Mouse (Mus musculus) T-helper 2 cell (primary cell): Measurements from ENCODE around the gene Snx30.

ENCODE experiments used
- in situ Hi-C: fragments of 300-600 bp; cut with MboI, MseI; formaldehyde crosslinking; loops from one replicate; pipeline ENCODE4 v1.15.1; 2025; ENCODE audit warnings: high pct_unique_total_duplicates

The Snx30 gene

DNA sequence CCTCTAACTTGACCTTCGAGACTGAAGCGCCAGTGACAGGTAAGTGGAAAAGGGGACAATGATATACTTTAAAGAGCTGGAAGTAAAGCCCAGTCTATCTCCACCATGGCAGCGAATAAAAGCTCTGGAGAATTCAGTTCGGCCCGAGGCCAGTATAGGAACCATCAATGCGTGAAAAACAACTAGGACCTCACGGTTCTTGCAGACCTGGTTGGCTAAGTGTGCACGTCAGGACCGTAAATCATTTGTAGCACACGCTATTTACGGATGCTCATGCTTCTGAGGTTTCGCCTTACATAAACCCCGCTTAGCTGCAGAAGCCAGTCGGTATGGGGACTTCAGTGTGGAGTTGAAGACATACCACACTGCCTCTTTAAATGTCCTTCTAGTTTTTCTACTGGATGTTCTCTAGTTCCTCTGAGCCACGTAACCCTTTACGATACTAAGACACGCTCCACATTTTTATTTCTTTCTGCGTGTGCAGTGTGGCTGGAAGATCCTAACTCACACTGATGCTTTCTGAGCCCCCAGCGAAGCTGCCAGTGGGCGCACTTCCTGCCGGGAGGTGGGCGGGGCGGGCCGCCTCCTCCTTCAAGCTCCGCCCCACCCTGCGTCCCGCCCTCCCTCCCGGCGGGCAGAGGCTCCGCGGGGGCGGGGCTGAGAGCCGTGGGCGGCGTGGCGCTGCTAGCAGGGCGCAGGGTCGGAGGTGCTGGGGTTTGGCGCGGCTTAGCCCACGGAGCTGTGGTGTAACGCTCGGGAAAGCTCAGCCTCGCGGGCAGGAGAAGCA is at the start of gene Snx30:
Snx30 (plus strand) TSS at position 660 of the 787 bp plus-strand sequence.
- in situ Hi-C loops, result no loop called here

DNA sequence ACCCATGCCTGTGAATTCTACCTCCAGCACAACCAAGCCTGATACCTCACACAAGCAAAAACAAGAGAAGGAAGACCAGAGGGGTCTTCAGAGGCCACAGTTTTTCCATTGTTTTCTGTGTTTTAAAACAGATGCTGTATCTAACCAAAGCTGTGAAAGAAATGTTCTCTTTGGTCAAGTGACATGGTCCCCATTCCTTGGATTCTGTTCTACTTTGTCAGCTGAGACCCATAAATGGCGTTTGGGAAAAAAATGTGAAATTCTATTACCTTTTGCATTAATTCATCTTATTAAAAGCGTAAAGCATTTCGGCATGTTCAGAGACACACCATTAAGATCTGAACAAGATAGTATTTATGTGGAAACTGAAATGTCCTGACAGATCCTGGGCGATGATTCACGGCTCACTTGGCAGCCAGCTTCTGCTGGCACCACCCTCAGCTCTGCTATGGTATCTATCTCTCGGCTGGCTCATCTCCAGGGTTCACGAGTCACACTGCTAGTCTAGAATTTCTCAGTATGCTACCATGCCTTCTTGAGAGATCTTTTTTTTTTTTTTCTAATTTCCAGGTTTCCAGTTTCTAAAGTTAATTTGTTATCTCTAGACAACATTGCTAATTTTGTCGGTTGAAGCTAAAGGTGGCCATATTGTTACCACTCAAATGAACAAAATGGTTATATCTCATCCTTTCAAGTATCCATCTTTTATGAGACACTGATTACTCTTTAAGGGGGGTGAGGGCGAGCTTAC is 49.1 kb upstream of the Snx30 start:
- in situ Hi-C loops, result no loop called here

DNA sequence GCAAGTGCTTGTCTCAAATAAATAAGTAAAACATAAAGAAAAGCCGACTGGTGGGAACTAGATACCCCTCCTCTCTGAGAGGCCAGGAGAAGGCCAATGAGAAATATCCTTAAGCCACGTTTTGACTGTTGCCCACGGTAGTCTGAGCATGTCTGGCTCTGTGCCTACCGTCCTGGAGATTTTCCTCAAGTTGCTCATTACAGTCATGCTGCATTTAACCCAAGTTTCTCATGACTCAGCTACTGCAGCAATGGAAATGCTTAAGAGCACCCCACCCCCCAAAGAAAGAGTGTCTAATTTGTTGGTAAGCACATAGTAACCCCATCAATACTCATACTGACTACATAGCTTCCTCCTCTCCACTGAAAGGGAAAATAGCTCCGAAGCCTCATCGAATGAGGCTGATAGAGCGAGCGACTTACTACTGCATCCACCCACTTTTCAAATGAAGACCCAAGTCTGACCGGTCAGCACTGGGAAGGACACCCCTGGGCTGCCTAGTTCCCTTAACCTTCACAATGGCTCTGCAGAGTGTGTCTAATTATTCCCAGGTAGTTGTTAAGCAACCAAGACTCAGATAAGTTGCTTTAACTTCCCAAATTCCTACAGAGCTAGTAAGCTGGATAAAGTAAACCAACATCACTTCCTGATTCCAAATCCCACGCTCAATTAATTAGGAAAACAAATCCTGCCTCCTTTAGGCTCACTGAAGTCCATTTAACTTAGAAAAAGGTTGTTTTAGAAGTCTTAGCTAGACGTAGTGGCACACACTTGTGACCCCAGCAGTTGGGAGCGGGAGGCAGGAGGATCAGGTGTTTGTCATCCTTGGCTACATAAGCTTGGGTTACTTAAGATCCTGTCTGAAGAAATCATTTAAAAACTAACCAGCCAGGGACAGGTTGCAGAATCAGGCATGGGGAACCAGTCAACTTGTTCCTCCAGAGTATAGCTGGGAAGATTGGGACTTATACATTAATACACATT is 47.9 kb upstream of the Snx30 start:
- in situ Hi-C loops, result no loop called here

DNA sequence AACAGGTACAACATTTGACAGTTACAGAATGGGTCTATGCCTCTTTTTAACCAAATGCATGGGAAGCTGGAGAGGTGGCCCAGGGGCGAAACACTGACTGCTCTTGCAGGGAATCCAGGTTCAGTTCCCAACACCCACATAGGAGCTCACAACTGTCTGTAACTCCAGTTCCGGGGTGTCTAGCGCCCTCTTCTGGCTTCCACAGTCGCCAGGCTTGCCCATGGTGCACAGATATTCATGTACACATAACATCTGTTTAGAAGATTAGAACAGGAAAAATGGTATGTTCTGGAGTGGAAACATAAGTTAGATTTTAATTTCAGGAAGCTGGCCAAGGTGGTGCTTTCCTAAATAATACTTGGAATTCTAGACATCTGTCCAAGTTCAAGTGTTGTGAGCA is 45.6 kb upstream of the Snx30 start:
- in situ Hi-C loops, result loop anchor here (10.0 kb wide), 1 partner anchor 155 kb away; no protein-coding TSS in a partner anchor

DNA sequence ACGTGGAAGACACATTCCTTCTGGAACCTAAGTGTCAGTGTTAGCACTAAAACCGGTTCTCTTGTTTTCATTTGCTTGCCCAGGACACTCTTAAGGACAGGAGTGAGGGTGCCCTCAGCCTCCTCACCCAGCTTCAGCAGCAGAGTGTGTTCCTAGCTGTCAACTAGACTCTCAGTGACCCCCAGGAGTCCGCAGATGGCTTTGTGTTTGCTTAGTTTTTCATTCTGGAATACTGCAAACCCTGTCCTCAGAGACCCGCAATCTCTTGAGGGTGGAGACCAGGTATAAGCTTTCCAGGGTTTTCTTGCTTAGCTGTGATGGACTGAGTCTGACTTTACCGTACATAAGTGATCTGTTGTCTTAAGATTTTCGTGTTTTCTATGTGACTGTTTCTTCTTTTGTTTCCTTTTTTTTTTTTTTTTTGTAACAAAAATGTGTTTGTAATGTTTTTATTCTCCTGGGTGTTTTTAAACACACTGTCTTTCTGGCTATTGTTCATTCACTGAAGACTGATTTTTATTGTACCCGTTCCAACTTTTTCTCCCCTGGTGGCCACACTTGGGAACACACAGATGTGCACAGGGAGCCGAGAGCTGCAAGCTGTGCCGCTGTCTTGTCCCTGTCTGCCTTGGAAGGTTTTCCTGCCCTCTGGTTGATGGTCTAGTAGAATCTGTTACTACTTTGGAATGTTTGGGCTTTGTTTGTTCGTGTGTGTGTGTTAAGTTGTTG is 44.8 kb upstream of the Snx30 start:
- in situ Hi-C loops, result loop anchor here (10.0 kb wide), 1 partner anchor 156 kb away; no protein-coding TSS in a partner anchor

DNA sequence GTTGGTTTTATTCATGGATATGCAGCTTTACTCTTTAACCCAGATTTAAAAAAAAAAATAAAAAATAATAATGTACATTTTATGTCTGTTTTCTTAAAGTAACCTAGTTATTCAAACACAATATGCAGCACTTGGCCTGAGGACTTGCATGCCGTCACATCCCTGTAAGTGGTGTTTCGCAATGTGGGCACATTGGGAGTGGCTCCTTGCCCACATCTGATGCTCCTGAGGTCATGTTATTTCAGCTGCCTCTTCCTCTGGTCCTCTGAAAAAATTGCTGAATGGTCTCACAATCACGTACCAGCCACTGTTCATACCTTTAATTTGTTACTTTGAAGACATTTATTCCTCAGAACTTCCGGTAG is 44.3 kb upstream of the Snx30 start:
- in situ Hi-C loops, result loop anchor here (10.0 kb wide), 1 partner anchor 157 kb away; no protein-coding TSS in a partner anchor

DNA sequence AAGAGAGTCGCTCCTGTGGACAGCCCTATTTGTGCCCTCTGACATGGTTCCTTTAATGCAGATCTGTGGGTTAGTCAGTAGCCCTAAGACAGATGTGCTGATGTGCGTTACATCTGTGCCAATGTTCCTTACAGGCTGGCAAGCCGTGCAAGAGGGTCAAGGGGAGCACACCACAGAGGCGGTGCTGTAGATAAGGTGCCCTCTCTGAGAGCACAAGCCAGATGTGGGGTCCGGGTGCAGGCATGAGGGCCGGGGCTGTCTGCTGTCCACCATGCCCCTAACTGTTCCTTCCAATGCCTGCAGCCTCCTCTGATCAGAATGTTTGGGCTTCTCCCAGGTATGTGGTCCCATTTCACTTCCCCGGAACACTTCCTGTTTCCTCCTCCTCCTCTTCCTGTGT is 40.7 kb upstream of the Snx30 start:
- in situ Hi-C loops, result loop anchor here (10.0 kb wide), 1 partner anchor 160 kb away; no protein-coding TSS in a partner anchor

DNA sequence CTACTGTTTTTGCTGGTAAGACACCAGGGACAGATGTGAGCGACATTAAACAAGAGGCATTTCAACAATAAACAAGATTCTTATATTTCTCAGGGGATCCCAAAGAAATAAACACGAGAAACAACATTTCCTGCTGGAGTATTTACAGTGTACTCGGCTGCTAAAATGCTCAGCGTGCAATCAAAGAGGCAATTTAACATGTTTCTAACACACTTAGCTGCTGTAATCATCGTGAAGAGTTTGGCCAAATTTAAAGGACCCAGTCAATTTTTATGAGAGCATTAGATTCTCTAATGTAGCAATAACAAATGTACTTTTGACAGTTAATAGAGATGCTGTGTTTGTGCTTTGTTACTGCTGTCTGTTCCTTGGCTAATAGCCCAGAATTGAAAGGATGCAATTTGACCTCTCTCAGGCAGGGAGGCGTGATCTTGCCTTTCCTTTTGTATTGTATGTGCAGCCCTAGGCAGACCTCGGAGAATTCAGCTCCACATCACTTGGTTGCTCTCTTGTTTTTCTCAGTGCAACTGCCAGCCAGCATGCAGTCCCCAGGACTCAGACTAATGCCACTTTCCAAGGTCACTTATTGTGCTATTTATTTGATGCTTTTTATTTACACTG is 40.1 kb upstream of the Snx30 start:
- in situ Hi-C loops, result loop anchor here (10.0 kb wide), 1 partner anchor 161 kb away; no protein-coding TSS in a partner anchor

DNA sequence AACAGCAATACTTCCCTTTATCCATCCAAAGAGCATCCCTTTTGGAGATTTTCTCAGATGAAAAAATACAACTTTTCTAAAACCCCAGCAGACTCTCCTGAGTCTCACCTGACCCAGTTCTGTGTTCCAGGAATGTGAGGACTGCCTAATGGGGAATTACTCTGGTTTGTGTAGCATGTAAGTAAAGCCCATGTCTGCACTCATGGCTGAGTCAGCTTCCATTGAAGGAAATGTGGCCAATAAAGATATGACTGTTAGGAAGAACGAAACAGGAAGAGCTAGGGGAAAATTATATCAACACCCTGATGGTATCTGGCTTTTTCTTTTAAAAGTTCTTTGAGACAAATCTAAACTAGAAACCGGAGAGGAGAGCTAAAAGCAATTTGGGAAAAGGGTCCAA is 37.9 kb upstream of the Snx30 start:
- in situ Hi-C loops, result loop anchor here (10.0 kb wide), 1 partner anchor 163 kb away; no protein-coding TSS in a partner anchor

DNA sequence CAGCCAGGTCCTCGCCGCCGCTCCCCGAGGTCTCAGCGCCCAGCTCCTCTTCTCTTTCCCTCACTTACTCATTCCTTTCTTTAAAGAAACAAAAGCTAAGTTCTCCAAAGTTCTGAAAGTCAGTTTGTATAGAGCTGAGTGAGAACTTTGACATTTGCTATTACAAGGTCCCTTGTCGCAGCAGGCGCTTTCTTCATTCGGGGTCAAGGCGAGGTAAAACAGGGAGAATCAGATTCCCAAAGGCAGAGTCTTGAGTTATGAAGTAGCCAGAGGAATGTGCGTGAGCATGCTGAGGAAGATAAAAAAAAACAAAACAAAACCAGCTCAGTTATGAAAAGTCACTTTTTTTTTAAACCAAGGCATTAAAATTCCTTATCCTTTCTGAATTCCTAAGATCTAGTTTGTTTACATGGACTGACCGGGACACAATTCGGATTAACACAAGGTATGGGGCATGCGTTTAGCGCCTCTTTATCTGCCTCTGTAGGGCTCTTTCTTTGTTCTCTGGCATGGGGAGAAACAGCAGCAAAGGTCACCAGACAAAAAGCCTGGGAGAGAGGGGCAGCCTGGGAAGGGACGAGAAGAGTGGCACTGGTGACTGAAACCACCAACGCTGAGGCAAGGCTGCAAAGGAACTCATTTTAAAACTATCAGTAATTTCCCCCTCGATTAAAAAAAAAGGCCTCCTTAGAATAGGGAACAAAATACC is 33.3 kb upstream of the Snx30 start:
- in situ Hi-C loops, result loop anchor here (5.0 kb wide), 1 partner anchor 735 kb away; the partner anchor contains the start of gene Gng10

DNA sequence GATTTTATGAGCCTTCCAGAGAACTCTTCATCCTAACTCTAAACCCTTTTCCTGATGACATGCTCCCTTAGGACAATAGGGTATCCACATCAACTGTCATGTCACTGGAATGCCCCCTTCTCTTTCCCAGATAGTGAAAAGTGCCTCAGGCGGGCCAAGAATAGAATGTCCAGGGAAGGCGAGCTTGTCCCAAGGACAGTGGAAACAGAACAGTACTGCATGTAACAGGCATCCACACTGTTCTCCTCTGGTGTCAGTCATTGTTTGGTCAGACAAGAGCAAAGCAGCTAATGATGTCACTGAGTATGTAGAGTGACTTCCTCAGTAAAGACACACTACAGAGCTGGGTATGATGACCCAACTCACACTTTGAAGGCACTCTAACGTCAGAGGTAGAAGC is 27.8 kb upstream of the Snx30 start:
- in situ Hi-C loops, result no loop called here

DNA sequence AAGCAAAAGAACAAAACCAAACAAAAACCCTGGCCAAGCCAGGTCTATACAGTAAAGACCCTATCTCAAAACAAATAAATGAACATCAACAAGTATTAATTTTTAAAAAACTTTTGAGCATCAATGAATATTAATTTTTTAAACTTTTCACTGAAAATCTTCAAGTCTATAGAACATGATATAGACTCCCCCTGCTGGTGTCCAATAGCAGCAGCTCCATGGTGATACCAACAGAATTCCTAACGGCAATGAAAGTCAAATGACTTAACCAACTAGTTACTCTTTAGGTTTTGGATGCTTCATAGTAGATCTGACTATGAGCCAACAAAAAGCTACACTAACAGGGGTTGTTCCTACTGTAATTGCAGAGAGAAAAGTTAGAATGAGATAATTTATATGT is 25.1 kb upstream of the Snx30 start:
- in situ Hi-C loops, result no loop called here

DNA sequence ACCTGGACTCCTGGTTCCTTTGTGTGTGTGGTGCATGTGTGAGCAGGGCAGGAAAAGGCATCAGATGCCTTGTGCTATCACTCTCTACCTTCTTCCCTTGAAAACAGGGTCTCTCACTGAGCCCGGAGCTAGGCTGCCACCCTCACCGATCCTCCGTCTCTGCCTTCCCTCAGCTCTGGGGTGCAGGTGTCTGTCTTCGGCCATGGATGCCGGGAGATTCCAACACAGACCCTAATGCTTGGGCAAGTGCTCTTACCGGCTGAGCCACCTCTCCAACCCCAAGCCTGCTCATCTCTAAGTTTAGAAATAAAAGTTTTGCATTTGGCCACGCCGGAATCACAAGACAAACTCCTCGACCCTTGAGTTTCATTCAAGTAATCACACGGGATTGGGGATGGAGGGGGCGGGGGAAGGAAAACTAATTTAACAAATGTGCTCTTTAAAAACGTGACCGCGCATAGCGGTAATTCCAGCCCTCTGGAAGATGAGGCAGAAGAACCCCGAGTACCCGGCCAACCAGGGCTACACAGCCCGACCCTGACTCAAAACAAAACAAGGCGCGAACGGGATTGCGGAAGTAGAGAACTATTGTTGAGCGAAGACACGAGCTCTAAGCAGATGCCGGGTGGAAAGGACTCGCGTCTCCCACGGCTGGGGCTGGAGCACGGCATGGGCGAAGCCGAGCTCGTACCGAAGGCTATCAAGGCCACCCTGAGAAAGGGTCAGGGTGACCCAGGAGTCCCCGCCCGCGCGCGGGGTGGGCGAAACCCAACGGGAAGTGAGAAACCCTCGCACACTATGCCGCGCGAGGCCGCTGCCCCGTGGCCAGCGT is 22.6 kb upstream of the Snx30 start:
- in situ Hi-C loops, result no loop called here

DNA sequence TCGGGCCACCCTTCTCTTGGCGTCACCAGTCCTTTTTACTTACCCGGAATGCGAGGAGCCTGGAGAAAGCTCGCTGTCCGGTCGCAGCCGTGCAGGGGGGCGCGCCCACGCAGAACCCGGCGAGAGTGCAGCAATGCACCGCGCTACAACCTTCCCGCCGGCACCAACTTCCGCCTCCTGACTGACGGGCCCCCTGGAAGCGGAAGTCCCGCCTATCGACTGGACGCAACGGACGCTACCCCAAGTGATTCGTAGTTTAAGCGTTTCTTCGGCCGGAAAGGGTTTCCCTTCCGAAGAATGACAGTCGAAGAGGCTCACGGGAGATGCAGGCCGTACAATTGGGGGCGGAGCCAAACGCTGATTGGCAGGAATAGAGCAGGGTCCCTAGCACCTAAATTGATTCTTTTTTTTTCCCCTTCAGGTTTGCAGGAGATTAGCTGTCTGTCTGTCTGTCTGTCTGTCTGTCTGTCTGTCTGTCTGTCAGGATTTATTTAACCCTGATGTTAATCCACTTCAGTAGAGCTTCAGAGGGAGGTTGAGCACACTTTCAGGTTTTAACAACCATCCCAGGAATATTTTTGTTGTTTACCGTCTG is 21.9 kb upstream of the Snx30 start:
- in situ Hi-C loops, result no loop called here

DNA sequence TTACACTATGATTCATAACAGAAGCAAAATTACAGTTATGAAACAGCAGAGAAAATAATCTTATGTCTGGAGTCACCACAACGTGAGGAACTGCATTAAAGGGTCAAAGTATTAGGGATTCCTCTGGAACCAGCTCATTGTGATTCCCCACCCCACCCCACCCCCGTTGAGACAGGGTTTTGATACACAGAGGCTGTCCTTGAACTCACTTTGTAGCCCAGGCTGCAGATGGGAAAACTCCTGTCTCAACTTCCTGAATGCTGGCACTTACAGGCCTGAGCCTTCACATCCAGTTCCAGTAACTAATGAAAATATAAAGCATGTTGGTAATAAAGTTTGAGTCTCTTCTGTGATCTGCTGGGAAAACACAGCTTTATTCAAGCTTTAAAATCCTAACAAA is 20.2 kb upstream of the Snx30 start:
- in situ Hi-C loops, result no loop called here

DNA sequence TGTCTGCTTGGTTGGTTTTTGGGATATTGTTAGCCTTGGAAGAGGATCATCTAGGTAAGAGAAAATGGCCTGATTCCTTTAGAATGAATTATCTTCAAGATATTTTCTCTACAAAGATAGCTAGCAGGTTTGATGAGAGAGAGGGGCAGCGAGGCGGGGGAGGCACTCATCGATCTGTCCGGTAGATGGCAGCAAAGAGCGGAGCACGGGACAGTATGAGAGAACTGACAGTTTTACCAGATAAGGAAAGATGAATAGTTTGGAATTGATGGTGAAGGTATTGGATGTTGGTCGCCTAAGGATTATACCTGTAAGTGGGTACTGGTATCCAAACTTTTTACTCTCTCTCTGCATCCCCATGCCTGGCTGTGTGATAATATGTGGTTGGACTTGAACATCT is 19.0 kb upstream of the Snx30 start:
- in situ Hi-C loops, result no loop called here

DNA sequence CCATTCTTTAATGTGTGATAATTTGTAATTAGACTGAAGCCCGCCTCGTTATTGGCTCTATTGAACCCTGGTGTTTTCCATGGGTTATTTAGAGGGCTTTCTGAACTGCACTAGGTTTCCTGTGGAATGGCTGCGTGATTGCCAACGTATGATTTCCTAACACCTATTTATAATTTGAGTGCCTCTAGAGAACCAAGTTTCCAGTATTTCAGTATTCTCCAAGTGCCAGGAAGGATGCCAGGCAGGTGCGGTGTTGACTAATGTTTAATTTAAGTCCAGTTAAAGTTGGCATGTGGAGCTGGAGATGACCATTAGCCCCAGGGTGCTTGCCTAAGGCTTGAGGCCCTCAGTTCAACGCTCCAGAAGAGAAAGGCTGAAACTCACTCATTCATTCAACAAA is 18.5 kb upstream of the Snx30 start:
- in situ Hi-C loops, result no loop called here

DNA sequence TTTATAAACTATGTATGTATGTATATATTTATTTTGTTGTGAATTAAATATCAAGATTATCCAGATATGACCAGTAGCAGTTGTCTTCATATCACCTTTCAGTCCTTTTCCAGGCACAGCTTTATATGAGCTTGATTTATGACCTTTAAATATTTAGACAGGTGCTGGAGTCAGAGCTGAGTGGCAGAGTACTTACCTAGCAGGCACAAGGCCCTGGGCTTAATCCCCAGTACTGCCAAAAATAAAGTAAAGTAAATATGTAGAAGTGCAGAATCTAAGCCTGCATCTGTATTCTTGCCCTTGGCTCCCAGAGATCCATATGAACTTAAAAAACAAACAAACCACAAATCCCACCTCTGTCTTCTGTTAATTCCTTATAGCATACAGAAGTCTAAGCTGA is 16.6 kb upstream of the Snx30 start:
- in situ Hi-C loops, result no loop called here
